In genomic region chr6:142561151-142561550, GRCm38 (mm10) we compare ENCODE assay signal across 20 mouse cellular contexts. TPM values are rescaled to one million over a fixed set of nuclear protein-coding genes. Genes with fewer than 3 reads are reported as not detected.
DNase-seq lines count a peak whose midpoint lies in the region; ATAC-seq lines count a peak whose summit lies in the region.
"Had no signal": no experiment of that assay in that cellular context is flagged by ENCODE, and none has a peak within 500 bp of the region (broad histone marks: within the 10 kb centered on the region; RNA-seq: fewer than 3 reads in every experiment).

No protein-coding gene starts in this region.

- no peaks in the 10 kb centered on the region for H3K9me3 ChIP-seq in heart, embryonic 16.5 days (replicated peaks; ENCODE audit: control insufficient read depth, low read length)
- H3K9me3 ChIP-seq: embryonic facial prominence, embryonic 10.5 days; forebrain, embryonic 15.5 days; kidney, embryonic 15.5 days; limb, embryonic 15.5 days; midbrain, embryonic 12.5 days had no signal

- DNase-seq in heart, postnatal 10 days: no peak
- DNase-seq in cerebellum, adult 9-11 months: no peak
- DNase-seq in spleen, postnatal 14 days (ENCODE audit: low spot score in 2 of 2): no peak
- DNase-seq in right cerebral cortex, postnatal 25 days: no peak
- no peak for DNase-seq in ovary, postnatal 14 days (ENCODE audit: low spot score)
- DNase-seq: cerebellum, postnatal 14 days; heart, postnatal 36 days; layer of hippocampus, postnatal 36 days; lung, postnatal 10 days; right cerebral cortex, postnatal 14 days had no signal

- 67% methylated on average over 1 of the region's 1 CpGs for WGBS in heart, embryonic 16.5 days

- H3K4me2 ChIP-seq in heart, embryonic 16.5 days (ENCODE audit: low read depth, low read length): no peak overlapping the region
- H3K4me2 ChIP-seq: forebrain, embryonic 15.5 days; heart, embryonic 11.5 days; kidney, embryonic 15.5 days; limb, embryonic 15.5 days; midbrain, embryonic 12.5 days had no signal

- H3K9ac ChIP-seq in heart, embryonic 16.5 days (ENCODE audit: low read length): no peak overlapping the region
- H3K9ac ChIP-seq: forebrain, embryonic 15.5 days; kidney, embryonic 15.5 days; limb, embryonic 15.5 days; midbrain, embryonic 12.5 days had no signal

- ATAC-seq in heart, embryonic 16.5 days (replicated peaks; ENCODE audit: extremely low read depth, insufficient read depth, low FRiP score): 0 out of 2 replicates have a peak, but pooled peaks have one; percentile 20
- peak; percentile 65 for ATAC-seq in inflammation-experienced regulatory T-cells, adult 6 months
- peak; percentile 41; the same call in 1 of the 2 replicates for ATAC-seq in neutrophil, adult 5-6 weeks (ENCODE audit: extremely low read depth, insufficient number of reproducible peaks, low FRiP score, poor library complexity, severe bottlenecking)
- ATAC-seq: forebrain, embryonic 15.5 days; intestine, embryonic 16.5 days had no signal

- 0 out of 2 replicates have a peak, but pooled peaks cover 2% of the 10 kb centered on the region for H3K36me3 ChIP-seq in heart, embryonic 16.5 days (ENCODE audit: control insufficient read depth, insufficient read depth)
- H3K36me3 ChIP-seq: embryonic facial prominence, embryonic 10.5 days; forebrain, embryonic 15.5 days; limb, embryonic 15.5 days; midbrain, embryonic 12.5 days had no signal

- peak overlapping the region; percentile 8; the same call in 1 of the 2 replicates for H3K27ac ChIP-seq in heart, embryonic 16.5 days (ENCODE audit: low read length)
- H3K27ac ChIP-seq: embryonic facial prominence, embryonic 10.5 days; forebrain, embryonic 15.5 days; kidney, embryonic 15.5 days; limb, embryonic 15.5 days; midbrain, embryonic 12.5 days had no signal

- H3K4me1 ChIP-seq in heart, embryonic 16.5 days (ENCODE audit: control insufficient read depth, insufficient read depth, low read length): peaks cover 3% of the 10 kb centered on the region; the same call in 1 of the 2 replicates
- H3K4me1 ChIP-seq: embryonic facial prominence, embryonic 10.5 days; forebrain, embryonic 15.5 days; kidney, embryonic 15.5 days; limb, embryonic 15.5 days; midbrain, embryonic 12.5 days had no signal

- no peak overlapping the region for H3K4me3 ChIP-seq in heart, embryonic 16.5 days (ENCODE audit: low read length)
- H3K4me3 ChIP-seq: embryonic facial prominence, embryonic 10.5 days; forebrain, embryonic 15.5 days; kidney, embryonic 15.5 days; limb, embryonic 15.5 days; midbrain, embryonic 12.5 days had no signal

- intact Hi-C loops in heart, postnatal 10 days (cut with DNase I): no loop called here

- no peaks in the 10 kb centered on the region for H3K27me3 ChIP-seq in heart, embryonic 16.5 days (ENCODE audit: control insufficient read depth, insufficient read depth, low read length)
- H3K27me3 ChIP-seq: forebrain, embryonic 15.5 days; kidney, embryonic 15.5 days; limb, embryonic 15.5 days; midbrain, embryonic 12.5 days had no signal

RNA-seq across cellular contexts. Expression of gene Kcnj8, which starts 10.3 kb away (rescaled TPM):
- polyA plus RNA-seq in heart, embryonic 16.5 days (2015; fragmentation: Nextera tagmentation; extraction: Ambion mirVana): 18.7 and 20.9 TPM in 2 replicates
- 10 to 100 TPM; 40.4 to 46.7 TPM for total RNA-seq in heart, postnatal 10 days (2021)
- polyA plus RNA-seq in inflammation-experienced regulatory T-cells, adult 6 months (2017; shearing (Covaris generic)): under 1 TPM in 1 of 3 experiments, not detected in 2; 0.19 TPM
- total RNA-seq in neutrophil, adult 5-6 weeks (2017): 0.49 and 0.70 TPM in 2 replicates

RNA-seq across cellular contexts. Expression of gene Ldhb, which starts 53.4 kb away (rescaled TPM):
- polyA plus RNA-seq in heart, embryonic 16.5 days (2015; fragmentation: Nextera tagmentation; extraction: Ambion mirVana): 1,732 and 1,779 TPM in 2 replicates
- total RNA-seq in heart, postnatal 10 days (2021): 1,000 to 10,000 TPM; 1,648 to 1,721 TPM
- 100 to 1,000 TPM in 2 of 3 experiments, 10 to 100 TPM in 1; 58.7 to 153 (median 114) TPM for polyA plus RNA-seq in inflammation-experienced regulatory T-cells, adult 6 months (2017; shearing (Covaris generic))
- total RNA-seq in neutrophil, adult 5-6 weeks (2017): 1.6 and 3.8 TPM in 2 replicates

Comparison
In these comparisons a context has a peak if more than half of its experiments do, and no peak if none do; other contexts are left out.
1. RNA of gene Kcnj8, which starts 10.3 kb away (total RNA-seq): 40.4 to 46.7 TPM in heart, postnatal 10 days; 0.49 to 0.70 TPM in neutrophil, adult 5-6 weeks; every median in the first group is over 10 times any median in the second.
2. RNA of gene Ldhb, which starts 53.4 kb away (total RNA-seq): 1,648 to 1,721 TPM in heart, postnatal 10 days; 1.6 to 3.8 TPM in neutrophil, adult 5-6 weeks; every median in the first group is over 100 times any median in the second.
3. Peak in every context shown above with its lines, with median percentiles within 50 percentile points of each other: ATAC-seq.